Mouse (Mus musculus): ENCODE measurements around the gene Acsm2. TPM values are rescaled to one million over a fixed set of nuclear protein-coding genes. Genes with fewer than 3 reads are reported as not detected.

Acsm2 gene
- polyA plus RNA-seq, 1 experiment from 2014 or later: not detected

DNA sequence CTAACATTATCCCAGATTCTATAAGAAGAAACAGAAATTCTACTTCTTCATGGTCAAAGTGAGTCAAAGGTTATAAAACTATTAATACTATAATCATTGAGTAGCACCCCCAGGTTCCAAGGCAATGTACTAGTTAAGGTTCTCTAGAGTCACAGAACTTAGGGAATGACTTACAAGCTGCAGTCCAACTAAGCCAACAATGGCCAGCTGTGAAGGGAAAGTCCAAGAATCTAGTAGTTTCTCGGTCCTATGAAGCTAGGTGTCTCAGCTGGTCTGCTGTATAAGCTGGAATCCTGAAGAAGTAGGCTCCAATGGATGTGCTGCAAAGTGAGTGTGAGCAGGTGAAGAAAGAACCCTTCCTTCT lies 47.8 kb downstream of the Acsm2 start:
- Histone ChIP-seq H3K4me1 (ENCODE audit: control insufficient read depth, insufficient read depth, low read length) (no peaks in the 10 kb centered on the region), H3K9me3 (ENCODE audit: control insufficient read depth, low read length) (no peaks in the 10 kb centered on the region), H3K4me3 (ENCODE audit: low read length) (no peak overlapping the region), H3K27ac (ENCODE audit: low read length) (no peak overlapping the region), H3K4me2 (ENCODE audit: low read depth, low read length) (no peak overlapping the region), H3K9ac (ENCODE audit: low read depth, low read length) (no peak overlapping the region), H3K27me3 (replicated peaks; ENCODE audit: control insufficient read depth, insufficient read depth, low read length) (no peaks in the 10 kb centered on the region), H3K36me3 (ENCODE audit: control insufficient read depth, insufficient read depth, low read length) (no peaks in the 10 kb centered on the region)
- WGBS: 63% methylated on average over 1 of the region's 1 CpGs
- no peak for ATAC-seq

DNA sequence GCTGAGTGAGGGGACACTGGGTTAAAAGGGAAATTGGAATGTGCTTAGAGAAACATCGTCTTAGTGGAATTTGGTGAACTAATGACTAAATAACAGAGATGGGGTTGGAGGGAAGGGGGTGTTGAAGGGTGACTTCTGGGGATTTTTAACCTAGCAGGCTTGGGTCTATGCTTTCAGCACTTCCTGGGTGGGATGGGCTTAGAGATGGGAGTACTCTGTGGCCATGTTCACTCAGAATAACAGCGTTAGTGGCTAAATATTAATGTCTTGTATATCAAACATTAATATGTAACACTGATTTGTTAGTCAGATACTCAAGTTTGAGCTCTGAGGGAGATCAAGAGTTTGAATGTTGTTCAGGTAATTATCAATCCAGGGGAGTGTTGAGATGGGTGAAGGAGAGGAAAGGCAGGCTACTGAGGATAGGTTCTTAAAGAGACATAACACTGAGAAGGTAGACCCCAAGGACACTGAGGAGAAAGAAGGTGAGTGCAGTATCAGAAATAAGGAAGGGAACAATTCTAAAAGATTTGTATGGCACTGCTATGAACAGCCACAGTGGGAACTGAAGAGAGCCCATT lies 50.9 kb downstream of the Acsm2 start:
- H3K9ac ChIP-seq (ENCODE audit: low read depth, low read length): no peak overlapping the region
- H3K36me3 ChIP-seq (ENCODE audit: control insufficient read depth, insufficient read depth, low read length): no peaks in the 10 kb centered on the region
- H3K4me3 ChIP-seq (ENCODE audit: low read length): no peak overlapping the region
- H3K4me1 ChIP-seq (ENCODE audit: control insufficient read depth, insufficient read depth, low read length): no peaks in the 10 kb centered on the region
- H3K9me3 ChIP-seq (ENCODE audit: control insufficient read depth, low read length): no peaks in the 10 kb centered on the region
- no peak overlapping the region for H3K4me2 ChIP-seq (ENCODE audit: low read depth, low read length)
- ATAC-seq: no peak
- no peaks in the 10 kb centered on the region for H3K27me3 ChIP-seq (replicated peaks; ENCODE audit: control insufficient read depth, insufficient read depth, low read length)
- no peak overlapping the region for H3K27ac ChIP-seq (ENCODE audit: low read length)
- 72% methylated on average over 2 of the region's 2 CpGs for WGBS

- ATAC-seq: no peak
- Histone ChIP-seq H3K27me3 (replicated peaks; ENCODE audit: control insufficient read depth, insufficient read depth, low read length) (no peaks in the 10 kb centered on the region), H3K9ac (ENCODE audit: low read depth, low read length) (no peak overlapping the region), H3K36me3 (ENCODE audit: control insufficient read depth, insufficient read depth, low read length) (no peaks in the 10 kb centered on the region), H3K27ac (ENCODE audit: low read length) (no peak overlapping the region), H3K4me2 (ENCODE audit: low read depth, low read length) (no peak overlapping the region), H3K4me1 (ENCODE audit: control insufficient read depth, insufficient read depth, low read length) (no peaks in the 10 kb centered on the region), H3K9me3 (ENCODE audit: control insufficient read depth, low read length) (no peaks in the 10 kb centered on the region), H3K4me3 (ENCODE audit: low read length) (no peak overlapping the region)
- WGBS: 76% methylated on average over 9 of the region's 9 CpGs
These were observed 52.0 kb downstream of the Acsm2 start for GRCm38 (mm10) chr7:119605926-119606663.

GRCm38 (mm10) chr7:119606664-119607076 lies 52.5 kb downstream of the Acsm2 start, which contains the start of gene Acsm1:
Acsm1 (plus strand) TSS chr7:119607026.
- H3K27ac ChIP-seq (ENCODE audit: low read length): no peak within 1 kb of the TSS
- no peak within 1 kb of the TSS for H3K9ac ChIP-seq (ENCODE audit: low read depth, low read length)
- no peak for ATAC-seq
- no peak within 1 kb of the TSS for H3K4me2 ChIP-seq (ENCODE audit: low read depth, low read length)
- WGBS: 75% methylated on average over 5 of the region's 5 CpGs
- no peaks in the 10 kb centered on the region for H3K36me3 ChIP-seq (ENCODE audit: control insufficient read depth, insufficient read depth, low read length)
- H3K4me3 ChIP-seq (ENCODE audit: low read length): no peak within 1 kb of the TSS
- H3K27me3 ChIP-seq (replicated peaks; ENCODE audit: control insufficient read depth, insufficient read depth, low read length): no peaks in the 10 kb centered on the region
- H3K4me1 ChIP-seq (ENCODE audit: control insufficient read depth, insufficient read depth, low read length): no peaks in the 10 kb centered on the region
- no peaks in the 10 kb centered on the region for H3K9me3 ChIP-seq (ENCODE audit: control insufficient read depth, low read length)

GRCm38 (mm10) chr7:119607796-119608515 lies 53.8 kb downstream of the Acsm2 start:
- no peak overlapping the region for H3K9ac ChIP-seq (ENCODE audit: low read depth, low read length)
- WGBS: 73% methylated on average over 9 of the region's 9 CpGs
- no peak overlapping the region for H3K4me3 ChIP-seq (ENCODE audit: low read length)
- H3K9me3 ChIP-seq (ENCODE audit: control insufficient read depth, low read length): no peaks in the 10 kb centered on the region
- H3K4me1 ChIP-seq (ENCODE audit: control insufficient read depth, insufficient read depth, low read length): no peaks in the 10 kb centered on the region
- no peak overlapping the region for H3K27ac ChIP-seq (ENCODE audit: low read length)
- no peaks in the 10 kb centered on the region for H3K36me3 ChIP-seq (ENCODE audit: control insufficient read depth, insufficient read depth, low read length)
- H3K27me3 ChIP-seq (replicated peaks; ENCODE audit: control insufficient read depth, insufficient read depth, low read length): no peaks in the 10 kb centered on the region
- no peak overlapping the region for H3K4me2 ChIP-seq (ENCODE audit: low read depth, low read length)
- ATAC-seq: no peak

DNA sequence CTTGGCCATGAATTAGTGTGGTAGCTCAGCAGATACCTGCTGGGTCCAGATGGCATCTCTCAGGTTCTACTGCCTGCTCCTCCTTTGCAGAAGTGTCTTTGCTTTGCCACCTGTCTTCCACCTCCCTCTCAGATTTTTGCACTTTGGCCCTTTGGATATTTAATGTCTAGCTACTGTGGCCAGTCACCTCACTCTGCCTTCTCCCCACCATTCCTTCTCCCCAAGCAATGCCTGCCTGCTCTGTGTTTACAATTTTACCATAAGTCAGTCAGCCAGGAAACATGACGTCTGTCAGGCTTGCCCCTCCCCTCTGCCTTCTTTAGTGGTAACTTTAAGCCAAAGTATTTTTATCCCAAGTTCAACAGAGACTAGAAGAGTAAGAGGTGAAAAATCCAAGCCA lies 62.4 kb downstream of the Acsm2 start:
- H3K4me3 ChIP-seq (ENCODE audit: low read length): no peak overlapping the region
- no peaks in the 10 kb centered on the region for H3K27me3 ChIP-seq (replicated peaks; ENCODE audit: control insufficient read depth, insufficient read depth, low read length)
- WGBS: 32% methylated on average over 1 of the region's 1 CpGs
- H3K9ac ChIP-seq (ENCODE audit: low read depth, low read length): no peak overlapping the region
- no peaks in the 10 kb centered on the region for H3K36me3 ChIP-seq (ENCODE audit: control insufficient read depth, insufficient read depth, low read length)
- ATAC-seq: no peak
- no peak overlapping the region for H3K4me2 ChIP-seq (ENCODE audit: low read depth, low read length)
- H3K27ac ChIP-seq (ENCODE audit: low read length): no peak overlapping the region
- no peaks in the 10 kb centered on the region for H3K9me3 ChIP-seq (ENCODE audit: control insufficient read depth, low read length)
- H3K4me1 ChIP-seq (ENCODE audit: control insufficient read depth, insufficient read depth, low read length): no peaks in the 10 kb centered on the region

GRCm38 (mm10) chr7:119617593-119617992 lies 63.5 kb downstream of the Acsm2 start:
- Histone ChIP-seq H3K9me3 (ENCODE audit: control insufficient read depth, low read length) (no peaks in the 10 kb centered on the region), H3K27me3 (replicated peaks; ENCODE audit: control insufficient read depth, insufficient read depth, low read length) (no peaks in the 10 kb centered on the region), H3K4me2 (ENCODE audit: low read depth, low read length) (no peak overlapping the region), H3K36me3 (ENCODE audit: control insufficient read depth, insufficient read depth, low read length) (no peaks in the 10 kb centered on the region), H3K4me3 (ENCODE audit: low read length) (no peak overlapping the region), H3K9ac (ENCODE audit: low read depth, low read length) (no peak overlapping the region), H3K27ac (ENCODE audit: low read length) (no peak overlapping the region), H3K4me1 (ENCODE audit: control insufficient read depth, insufficient read depth, low read length) (no peaks in the 10 kb centered on the region)
- ATAC-seq: no peak
- 88% methylated on average over 6 of the region's 6 CpGs for WGBS

GRCm38 (mm10) chr7:119618209-119618935 lies 64.2 kb downstream of the Acsm2 start:
- no peaks in the 10 kb centered on the region for H3K9me3 ChIP-seq (ENCODE audit: control insufficient read depth, low read length)
- no peak overlapping the region for H3K4me2 ChIP-seq (ENCODE audit: low read depth, low read length)
- H3K4me1 ChIP-seq (ENCODE audit: control insufficient read depth, insufficient read depth, low read length): no peaks in the 10 kb centered on the region
- no peaks in the 10 kb centered on the region for H3K36me3 ChIP-seq (ENCODE audit: control insufficient read depth, insufficient read depth, low read length)
- no peak overlapping the region for H3K9ac ChIP-seq (ENCODE audit: low read depth, low read length)
- no peak overlapping the region for H3K4me3 ChIP-seq (ENCODE audit: low read length)
- ATAC-seq: no peak
- H3K27ac ChIP-seq (ENCODE audit: low read length): no peak overlapping the region
- 49% methylated on average over 4 of the region's 4 CpGs for WGBS
- no peaks in the 10 kb centered on the region for H3K27me3 ChIP-seq (replicated peaks; ENCODE audit: control insufficient read depth, insufficient read depth, low read length)

DNA sequence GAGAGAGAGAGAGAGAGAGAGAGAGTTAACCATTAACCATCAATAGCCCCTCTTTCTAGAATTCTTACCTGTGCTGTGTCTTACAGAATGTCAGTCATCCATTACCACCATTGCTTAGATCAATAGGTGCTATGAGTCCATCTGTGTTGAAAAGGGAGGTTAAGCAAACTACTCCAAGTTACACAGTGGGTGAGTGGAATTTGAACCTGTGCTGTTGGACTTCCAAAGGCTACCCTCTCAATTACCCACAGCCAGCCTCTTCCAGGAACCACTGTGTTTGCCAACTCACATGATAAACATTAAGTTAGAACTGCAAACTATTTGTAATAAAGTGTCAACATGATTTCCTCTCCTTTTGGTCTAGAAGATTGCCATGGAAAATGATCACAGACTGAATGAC lies 66.0 kb downstream of the Acsm2 start:
- no peak overlapping the region for H3K27ac ChIP-seq (ENCODE audit: low read length)
- no peak overlapping the region for H3K4me2 ChIP-seq (ENCODE audit: low read depth, low read length)
- no peaks in the 10 kb centered on the region for H3K9me3 ChIP-seq (ENCODE audit: control insufficient read depth, low read length)
- H3K9ac ChIP-seq (ENCODE audit: low read depth, low read length): no peak overlapping the region
- no peaks in the 10 kb centered on the region for H3K4me1 ChIP-seq (ENCODE audit: control insufficient read depth, insufficient read depth, low read length)
- ATAC-seq: peak; percentile 46; the same call in 1 of the 2 replicates
- H3K27me3 ChIP-seq (replicated peaks; ENCODE audit: control insufficient read depth, insufficient read depth, low read length): no peaks in the 10 kb centered on the region
- no peaks in the 10 kb centered on the region for H3K36me3 ChIP-seq (ENCODE audit: control insufficient read depth, insufficient read depth, low read length)
- H3K4me3 ChIP-seq (ENCODE audit: low read length): no peak overlapping the region

All from intestine, embryonic 16.5 days (tissue).